Mouse (Mus musculus) 3T3-L1 (cell line): ENCODE data around the gene Rapgef6.

Experiments used
- DNase-seq: peaks from one replicate; pipeline ENCODE4 v3.0.0-alpha.2; 2015; ENCODE audit warnings: low read depth, low spot score

The Rapgef6 gene

GRCm38 (mm10) chr11:54522529-54523430 lies at the start of gene Rapgef6:
Gene Rapgef6, plus strand, starts transcription at chr11:54522847.
- peak; percentile 98 for DNase-seq

- peak; percentile 59 for DNase-seq
Measured at GRCm38 (mm10) chr11:54478414-54478813, 44.2 kb upstream of the Rapgef6 start.

GRCm38 (mm10) chr11:54486041-54486440 lies 36.6 kb upstream of the Rapgef6 start:
- no peak for DNase-seq

GRCm38 (mm10) chr11:54491946-54492558 lies 30.6 kb upstream of the Rapgef6 start:
- DNase-seq, result peak; percentile 91

- peak; percentile 69 for DNase-seq
Measured at GRCm38 (mm10) chr11:54492559-54492958, 30.1 kb upstream of the Rapgef6 start.

- DNase-seq, result no peak
Measured at GRCm38 (mm10) chr11:54499838-54500237, 22.8 kb upstream of the Rapgef6 start.

- no peak for DNase-seq
Measured at GRCm38 (mm10) chr11:54502546-54503245, 20.0 kb upstream of the Rapgef6 start.

GRCm38 (mm10) chr11:54513584-54513983 lies 9.1 kb upstream of the Rapgef6 start:
- no peak for DNase-seq

GRCm38 (mm10) chr11:54521927-54522528 lies 619 bp upstream of the Rapgef6 start:
- no peak for DNase-seq

- peak; percentile 20 for DNase-seq
Measured at GRCm38 (mm10) chr11:54523431-54524001, 869 bp downstream of the Rapgef6 start.

GRCm38 (mm10) chr11:54528002-54528401 lies 5.4 kb downstream of the Rapgef6 start:
- DNase-seq, result no peak

- peak; percentile 65 for DNase-seq
Measured at GRCm38 (mm10) chr11:54530391-54530790, 7.7 kb downstream of the Rapgef6 start.

- no peak for DNase-seq
Measured at GRCm38 (mm10) chr11:54530916-54531315, 8.3 kb downstream of the Rapgef6 start.

- DNase-seq, result no peak
Measured at GRCm38 (mm10) chr11:54533834-54534233, 11.2 kb downstream of the Rapgef6 start.

- DNase-seq, result peak; percentile 75
Measured at GRCm38 (mm10) chr11:54534871-54535270, 12.2 kb downstream of the Rapgef6 start.

GRCm38 (mm10) chr11:54539031-54539430 lies 16.4 kb downstream of the Rapgef6 start:
- no peak for DNase-seq

- DNase-seq, result no peak
Measured at GRCm38 (mm10) chr11:54539486-54539885, 16.8 kb downstream of the Rapgef6 start.

- DNase-seq, result no peak
Measured at GRCm38 (mm10) chr11:54540328-54540727, 17.7 kb downstream of the Rapgef6 start.

- no peak for DNase-seq
Measured at GRCm38 (mm10) chr11:54542414-54542813, 19.8 kb downstream of the Rapgef6 start.

- no peak for DNase-seq
Measured at GRCm38 (mm10) chr11:54554970-54555369, 32.3 kb downstream of the Rapgef6 start.

GRCm38 (mm10) chr11:54562761-54563160 lies 40.1 kb downstream of the Rapgef6 start:
- DNase-seq, result peak; percentile 65
